Mouse (Mus musculus) embryonic fibroblast, embryonic 13.5 days (primary cell): ENCODE measurements at regions not wholly inside any gene's neighbourhood (a gene's known extent, or its start where the extent isn't known, plus 50 kb on each side); places are given as distances from the start of the nearest gene placed in this dataset.

Source experiments
- H3K27ac ChIP-seq: 2 replicates; pipeline ENCODE4 v1.5.1; 2012; ENCODE audit warnings: low read length, control low read depth, inconsistent platforms; ENCODE audit not compliant: insufficient read depth
- H3K4me1 ChIP-seq: 2 replicates; pipeline ENCODE4 v1.6.1; 2011; ENCODE audit warnings: low read length; ENCODE audit not compliant: control insufficient read depth, insufficient read depth
- H3K4me3 ChIP-seq: 2 replicates; pipeline ENCODE4 v1.5.1; 2011; ENCODE audit warnings: mild to moderate bottlenecking, control low read depth, low read length; ENCODE audit not compliant: insufficient read depth
- CTCF ChIP-seq: IDR thresholded peaks from 2 replicates; pipeline ENCODE4 v1.5.1; 2011; ENCODE audit warnings: mild to moderate bottlenecking, control low read depth, low read length, moderate library complexity, borderline replicate concordance; ENCODE audit not compliant: insufficient read depth
- POLR2A ChIP-seq: IDR thresholded peaks from 2 replicates; pipeline ENCODE4 v1.6.1; 2011; ENCODE audit warnings: low read depth, mild to moderate bottlenecking, control low read depth, low read length, moderate library complexity

- Histone ChIP-seq H3K27ac (no peak overlapping the region), H3K4me3 (no peak overlapping the region), H3K4me1 (peaks cover 8% of the 10 kb centered on the region)
- TF ChIP-seq CTCF (no peak), POLR2A (no peak)
Observed at GRCm38 (mm10) chr5:77575780-77576179, 167.9 kb upstream of the Igfbp7 start.

GRCm38 (mm10) chr5:77570364-77570763, 162.5 kb upstream of the Igfbp7 start:
- no peak overlapping the region for H3K4me3 ChIP-seq
- TF ChIP-seq POLR2A (no peak), CTCF (no peak)
- H3K4me1 ChIP-seq, result no peaks in the 10 kb centered on the region
- H3K27ac ChIP-seq, result no peak overlapping the region

GRCm38 (mm10) chr5:77568121-77568520, 160.3 kb upstream of the Igfbp7 start:
- H3K4me1 ChIP-seq, result no peaks in the 10 kb centered on the region
- no peak overlapping the region for H3K27ac ChIP-seq
- TF ChIP-seq CTCF, result no peak
- no peak for TF ChIP-seq POLR2A
- no peak overlapping the region for H3K4me3 ChIP-seq

- TF ChIP-seq POLR2A (no peak), CTCF (no peak)
- no peaks in the 10 kb centered on the region for H3K4me1 ChIP-seq
- H3K4me3 ChIP-seq, result no peak overlapping the region
- no peak overlapping the region for H3K27ac ChIP-seq
Observed at GRCm38 (mm10) chr5:77552580-77552979, 144.7 kb upstream of the Igfbp7 start.

- no peak overlapping the region for H3K4me3 ChIP-seq
- no peak for TF ChIP-seq POLR2A
- TF ChIP-seq CTCF, result no peak
- H3K4me1 ChIP-seq, result no peaks in the 10 kb centered on the region
- H3K27ac ChIP-seq, result no peak overlapping the region
Observed at GRCm38 (mm10) chr5:77552081-77552480, 144.2 kb upstream of the Igfbp7 start.

- Histone ChIP-seq H3K4me1 (no peaks in the 10 kb centered on the region), H3K27ac (no peak overlapping the region), H3K4me3 (no peak overlapping the region)
- TF ChIP-seq POLR2A (no peak), CTCF (no peak)
Observed at GRCm38 (mm10) chr5:77546001-77546620, 138.3 kb upstream of the Igfbp7 start.

- TF ChIP-seq POLR2A (no peak), CTCF (no peak)
- Histone ChIP-seq H3K4me3 (no peak overlapping the region), H3K4me1 (peaks cover 3% of the 10 kb centered on the region), H3K27ac (no peak overlapping the region)
Observed at GRCm38 (mm10) chr5:77532261-77533015, 124.6 kb upstream of the Igfbp7 start.

GRCm38 (mm10) chr5:77530376-77530775, 122.5 kb upstream of the Igfbp7 start:
- TF ChIP-seq POLR2A (no peak), CTCF (no peak)
- Histone ChIP-seq H3K27ac (no peak overlapping the region), H3K4me3 (no peak overlapping the region), H3K4me1 (peaks cover 3% of the 10 kb centered on the region)

- TF ChIP-seq POLR2A (no peak), CTCF (no peak)
- Histone ChIP-seq H3K27ac (peak overlapping the region; percentile 40; the same call in 1 of the 2 replicates), H3K4me1 (peaks cover 3% of the 10 kb centered on the region), H3K4me3 (no peak overlapping the region)
Observed at GRCm38 (mm10) chr5:77517252-77517651, 109.4 kb upstream of the Igfbp7 start.

- no peak overlapping the region for H3K4me3 ChIP-seq
- TF ChIP-seq CTCF, result no peak
- TF ChIP-seq POLR2A, result no peak
- H3K4me1 ChIP-seq, result peaks cover 3% of the 10 kb centered on the region
- H3K27ac ChIP-seq, result no peak overlapping the region
Observed at GRCm38 (mm10) chr5:77515448-77515847, 107.6 kb upstream of the Igfbp7 start.

GRCm38 (mm10) chr5:77502684-77503083, 94.8 kb upstream of the Igfbp7 start:
- Histone ChIP-seq H3K27ac (no peak overlapping the region), H3K4me1 (peaks cover 11% of the 10 kb centered on the region), H3K4me3 (no peak overlapping the region)
- TF ChIP-seq POLR2A, result no peak
